Mouse (Mus musculus): ENCODE measurements around the gene Cd101.

DNA sequence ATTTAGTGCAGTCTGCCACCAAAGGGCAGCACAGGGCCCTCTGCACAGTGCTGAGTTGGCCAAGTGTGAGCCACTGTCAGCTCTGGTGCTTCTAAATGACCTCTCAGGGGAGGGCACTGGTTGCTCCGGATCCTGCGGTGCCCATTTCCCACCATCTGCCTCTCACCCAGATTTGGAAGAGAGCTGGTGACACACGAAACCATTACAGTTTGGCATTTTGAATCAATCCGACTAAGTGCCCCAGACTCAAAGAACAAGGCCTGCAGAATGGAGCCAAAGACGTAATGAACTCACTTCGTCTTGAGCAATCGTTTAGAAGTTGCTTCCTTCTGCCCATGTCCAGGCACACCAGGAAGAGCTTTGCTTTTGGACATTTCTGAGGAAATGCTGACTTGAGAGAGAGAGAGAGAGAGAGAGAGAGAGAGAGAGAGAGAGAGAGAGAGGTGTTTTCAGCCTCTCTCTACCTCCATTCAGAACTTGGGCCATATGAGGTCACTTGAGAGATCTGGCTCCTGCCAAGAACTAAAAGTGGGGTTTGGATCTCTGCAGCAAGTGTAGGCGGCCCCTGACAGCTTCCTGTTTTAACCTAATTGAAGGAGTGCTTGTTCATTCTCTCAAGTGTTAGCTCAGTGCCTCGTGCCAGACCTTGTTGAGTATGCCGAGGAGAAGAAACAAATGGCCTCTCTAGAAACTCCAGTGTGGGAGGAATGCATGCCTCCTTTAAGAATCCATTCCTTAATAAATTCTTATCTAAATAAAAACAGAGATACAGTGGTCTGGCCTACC, 31.4 kb downstream of the Cd101 start:
- TF ChIP-seq CEBPB (IDR thresholded peaks at IDR 0.05; ENCODE audit: low read depth) (no peak), USF1 (IDR thresholded peaks at IDR 0.05; ENCODE audit: low read depth) (no peak), CTCF (IDR thresholded peaks at IDR 0.05; ENCODE audit: control insufficient read depth, insufficient read depth, insufficient read length) (no peak)
